Mouse (Mus musculus) heart, adult 18-20 months (tissue): Measurements from ENCODE around the gene Baz1b. TPM values are rescaled to one million over a fixed set of nuclear protein-coding genes. Genes with fewer than 3 reads are reported as not detected.
A peak's percentile ranks its signal among the peaks of the same experiment; 100 is the strongest.

Source experiments
- DNase-seq, 2 experiments: peaks; one replicate each; pipeline ENCODE4 v3.0.0; 2021 to 2022; ENCODE audit warnings: mixed read lengths in 1 of 2
- microRNA-seq, 2 experiments: library from miRNA; unstranded; fragments of <30 nt; microRNA quantifications; one replicate each; pipeline ENCODE4 v1.2.0; 2022
- total RNA-seq, 2 experiments: library from RNA; stranded (reverse); gene quantifications; 2 replicates each; pipeline ENCODE4 v1.2.3; 2021

The Baz1b gene
- total RNA-seq, 2 experiments from 2014 or later = 39.2 to 43.7 TPM

DNA sequence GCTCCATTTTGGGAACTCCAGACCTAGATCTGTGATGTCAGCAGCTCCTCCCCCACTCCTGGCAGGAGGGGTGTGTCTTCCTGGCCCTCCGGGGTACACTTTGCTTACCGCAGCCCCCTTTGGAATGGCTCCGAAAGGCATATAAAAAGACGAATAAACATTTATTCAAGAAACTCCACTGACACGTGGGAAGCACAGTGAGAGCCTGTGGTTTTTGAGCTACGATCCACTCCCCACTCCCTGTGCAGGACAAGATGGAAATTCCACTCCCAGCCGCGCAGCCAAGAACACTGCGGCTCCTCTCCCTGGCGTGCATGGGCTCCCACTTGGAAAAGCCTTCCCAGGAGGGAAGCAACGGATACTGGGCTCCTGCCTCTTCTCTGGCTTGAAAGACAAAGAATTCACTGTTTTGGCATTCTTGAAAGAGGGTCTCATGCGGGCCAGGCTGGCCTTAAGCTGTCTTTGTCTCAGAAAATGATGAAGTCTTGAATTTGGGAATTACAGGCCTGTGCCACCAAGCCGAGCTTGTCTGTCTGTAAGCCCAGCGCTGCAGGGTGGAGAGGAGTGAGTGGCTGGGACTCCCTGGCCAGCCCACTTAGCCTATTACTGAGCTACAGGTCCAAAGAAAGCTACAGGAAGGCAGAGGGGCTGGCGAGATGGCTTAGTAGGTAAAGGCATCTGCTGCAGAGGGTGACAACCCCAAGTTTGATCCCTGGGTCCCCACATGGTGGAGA lies 87.8 kb downstream of the Baz1b start:
- peak in 1 of 2 experiments; percentile 13 for DNase-seq

- no peak for DNase-seq
Observed at GRCm38 (mm10) chr5:135276597-135276996, 89.5 kb downstream of the Baz1b start.

GRCm38 (mm10) chr5:135280226-135280625 lies 93.2 kb downstream of the Baz1b start:
- DNase-seq = peak; percentile 18

GRCm38 (mm10) chr5:135285211-135285610 lies 98.1 kb downstream of the Baz1b start:
- DNase-seq = no peak

- DNase-seq = peak; percentile 70 to 86
Observed at GRCm38 (mm10) chr5:135286185-135286584, 99.1 kb downstream of the Baz1b start.

DNA sequence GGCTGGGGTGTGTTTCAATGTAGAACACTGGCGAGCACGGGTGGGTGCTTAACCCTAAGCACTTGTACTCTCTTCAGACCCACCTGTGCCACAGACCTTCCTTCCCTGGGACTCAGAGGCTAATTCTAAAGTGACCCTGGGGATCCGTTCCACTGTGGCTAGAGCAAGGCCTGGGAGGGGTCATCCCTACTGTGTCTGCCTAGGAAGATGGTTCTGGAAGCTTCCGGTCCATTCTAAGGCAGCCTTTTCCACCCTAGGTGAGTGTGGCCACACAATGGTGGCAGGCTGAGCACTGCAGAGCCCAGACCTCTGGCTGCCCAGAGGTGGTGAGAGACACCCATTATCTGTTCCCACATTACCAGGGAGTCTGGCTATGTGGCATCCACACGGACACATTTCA lies 99.9 kb downstream of the Baz1b start:
- DNase-seq = no peak

GRCm38 (mm10) chr5:135290703-135291102 lies 103.6 kb downstream of the Baz1b start:
- no peak for DNase-seq

- no peak for DNase-seq
Observed at GRCm38 (mm10) chr5:135291193-135291592, 104.1 kb downstream of the Baz1b start.

- no peak for DNase-seq
Observed at GRCm38 (mm10) chr5:135292001-135292400, 104.9 kb downstream of the Baz1b start.

Small RNAs within 50 kb of the gene (microRNA-seq; reads per million reads assigned to microRNA genes)
- gene Gm25315 = 0 reads per million in 2 experiments

Other genes starting within 250 kb of the Baz1b start
- gene Cldn4, start 240.3 kb upstream of the Baz1b start, total RNA-seq = under 1 TPM in 1 of 2 experiments, not detected in 1; 0.62 TPM
- 1 to 10 TPM in 1 of 2 experiments, under 1 TPM in 1; 0.20 to 1.8 TPM for gene Cldn3, start 201.1 kb upstream of the Baz1b start, total RNA-seq
- 10 to 100 TPM; 67.1 to 69.4 TPM for gene Abhd11, start 178.1 kb upstream of the Baz1b start, total RNA-seq
- gene Stx1a, start 163.8 kb upstream of the Baz1b start, total RNA-seq = 1 to 10 TPM; 1.0 to 1.5 TPM
- 10 to 100 TPM; 38.4 to 44.3 TPM for gene Dnajc30, start 123.1 kb upstream of the Baz1b start, total RNA-seq
- gene Bud23, start 122.3 kb upstream of the Baz1b start, total RNA-seq = 10 to 100 TPM; 22.5 to 25.0 TPM
- gene Vps37d, start 109.0 kb upstream of the Baz1b start, total RNA-seq = under 1 TPM; 0.17 to 0.36 TPM
- 10 to 100 TPM; 14.1 to 26.6 TPM for gene Mlxipl, start 97.4 kb upstream of the Baz1b start, total RNA-seq
- gene Tbl2, start 37.6 kb upstream of the Baz1b start, total RNA-seq = 10 to 100 TPM in 1 of 2 experiments, 1 to 10 TPM in 1; 9.5 to 11.3 TPM
- gene Bcl7b, start 19.0 kb upstream of the Baz1b start, total RNA-seq = 10 to 100 TPM; 47.0 to 47.8 TPM
- 1 to 10 TPM; 1.6 to 2.2 TPM for gene Fzd9, start 64.0 kb downstream of the Baz1b start, total RNA-seq
- gene Fkbp6, start 162.8 kb downstream of the Baz1b start, total RNA-seq = under 1 TPM; 0.36 to 0.57 TPM
- gene Trim50, start 166.0 kb downstream of the Baz1b start, total RNA-seq = under 1 TPM in 1 of 2 experiments, not detected in 1; 0.40 TPM
- 10 to 100 TPM; 17.1 TPM for gene Nsun5, start 182.7 kb downstream of the Baz1b start, total RNA-seq
- gene Pom121, start 207.3 kb downstream of the Baz1b start, total RNA-seq = 10 to 100 TPM; 11.4 to 12.4 TPM